Mouse (Mus musculus) telencephalon, adult 2 months (tissue): Measurements from ENCODE around the gene Amd2.

Experiments
- DNase-seq: peaks from one replicate; pipeline ENCODE4 v3.0.0-alpha.2; 2011; ENCODE audit warnings: low read depth, low spot score

Gene Amd2

GRCm38 (mm10) chr10:35711792-35712191 lies at the start of gene Amd2:
TSS of gene Amd2 (minus strand) at chr10:35711892.
- no peak for DNase-seq

DNA sequence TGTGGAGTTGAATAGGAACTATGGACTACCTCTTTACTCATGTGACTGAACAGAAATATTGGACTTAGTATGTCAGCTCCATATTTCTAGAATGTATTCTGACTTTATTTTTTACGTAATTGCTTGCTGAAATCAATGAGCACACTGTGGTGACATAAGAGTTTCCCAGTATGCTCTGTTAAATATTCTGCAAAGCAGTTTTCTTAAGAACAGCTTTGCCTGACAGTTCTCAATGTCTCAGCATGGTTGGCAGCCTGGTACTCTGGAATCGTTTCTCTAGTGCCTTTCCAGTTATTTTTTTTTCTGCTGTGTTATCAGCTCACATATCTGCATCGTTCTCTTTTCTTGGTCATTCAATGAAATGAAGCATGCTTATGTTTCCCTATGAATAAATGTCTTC lies 49.6 kb upstream of the Amd2 start:
- no peak for DNase-seq

- DNase-seq: no peak
Observed at GRCm38 (mm10) chr10:35737639-35738038, 25.9 kb upstream of the Amd2 start.

DNA sequence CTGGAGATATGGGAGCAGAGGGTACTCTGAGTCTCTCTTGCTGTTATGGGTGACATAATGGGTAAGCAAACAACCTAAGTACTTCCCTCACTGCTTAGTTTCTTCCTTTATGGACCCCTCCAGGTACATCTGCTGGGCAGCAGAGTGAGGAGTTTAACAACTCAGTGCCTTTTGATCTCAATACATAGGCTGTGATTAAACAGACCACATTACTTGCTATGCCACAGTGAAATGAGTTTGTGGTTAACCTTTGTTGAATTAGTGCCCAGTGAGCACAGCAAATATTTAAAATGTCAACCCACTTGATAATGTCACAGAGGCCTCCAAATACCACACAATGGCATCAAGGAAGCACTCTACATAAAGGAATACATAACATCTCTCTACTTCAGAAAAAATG lies 2.6 kb upstream of the Amd2 start:
- no peak for DNase-seq
